Mouse (Mus musculus): ENCODE data around the gene Polr2l. TPM values are rescaled to one million over a fixed set of nuclear protein-coding genes. Genes with fewer than 3 reads are reported as not detected.

Gene Polr2l
- polyA plus RNA-seq, 1 experiment from 2014 or later = 74.5 TPM

DNA sequence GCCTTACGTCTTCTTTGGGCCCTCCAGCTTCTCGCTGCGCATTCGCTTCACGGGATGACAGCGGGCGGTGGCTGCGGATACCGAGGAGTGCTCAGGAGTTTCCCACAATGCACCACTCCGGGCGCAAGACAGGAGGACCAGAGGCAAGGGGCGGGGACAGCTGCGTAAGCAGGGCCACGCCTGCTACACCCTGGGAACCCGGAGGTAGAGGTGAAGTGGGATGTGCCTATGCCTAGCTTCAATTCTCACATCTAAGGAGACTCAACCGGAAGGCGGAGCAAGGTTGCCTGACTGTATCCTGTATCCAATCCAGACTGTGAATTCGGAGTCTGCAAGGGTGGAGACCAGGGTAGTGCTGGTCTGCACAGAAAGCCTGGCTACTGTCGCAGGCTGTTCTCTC lies 45.6 kb downstream of the Polr2l start, which contains the start of gene Cend1:
TSS of gene Cend1 (minus strand) at position 182 of the 400 bp plus-strand sequence.
- Histone ChIP-seq H3K4me3 (peak within 1 kb of the TSS; percentile 51), H3K9me3 (no peaks in the 10 kb centered on the region), H3K4me1 (peaks cover 60% of the 10 kb centered on the region), H3K27ac (peak within 1 kb of the TSS; percentile 84), H3K27me3 (ENCODE audit: insufficient read depth, poor library complexity, severe bottlenecking) (0 out of 2 replicates have a peak, but pooled peaks cover 5% of the 10 kb centered on the region), H3K36me3 (peaks cover 37% of the 10 kb centered on the region)
- WGBS = 3% methylated on average over 19 of the region's 19 CpGs
- DNase-seq (ENCODE audit: low spot score) = peak; percentile 90

DNA sequence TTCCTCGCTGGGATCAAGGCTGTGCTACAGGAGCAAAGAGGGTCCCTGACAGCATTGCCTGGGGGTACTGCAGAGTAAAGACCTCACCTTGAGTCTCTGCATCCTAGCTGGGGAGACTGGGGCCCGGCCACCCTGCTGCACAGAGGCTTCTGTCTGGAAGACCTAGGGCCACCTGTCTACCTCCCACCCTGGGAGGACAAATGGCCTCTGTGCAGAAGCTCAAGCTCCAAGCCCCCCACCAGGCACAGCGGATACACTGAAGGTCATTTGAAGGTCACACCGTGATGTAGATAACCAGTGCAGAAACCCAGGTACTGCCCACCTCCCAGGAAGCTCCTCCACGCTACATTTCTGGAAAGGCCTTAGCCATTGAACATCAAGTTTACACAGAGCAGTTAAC lies 46.2 kb downstream of the Polr2l start:
- H3K27me3 ChIP-seq (ENCODE audit: insufficient read depth, poor library complexity, severe bottlenecking) = 0 out of 2 replicates have a peak, but pooled peaks cover 5% of the 10 kb centered on the region
- no peaks in the 10 kb centered on the region for H3K9me3 ChIP-seq
- no peak for DNase-seq (ENCODE audit: low spot score)
- peaks cover 35% of the 10 kb centered on the region for H3K36me3 ChIP-seq
- WGBS = 52% methylated on average over 5 of the region's 5 CpGs
- H3K4me1 ChIP-seq = peaks cover 54% of the 10 kb centered on the region
- H3K4me3 ChIP-seq = peak overlapping the region; percentile 51
- peak overlapping the region; percentile 84 for H3K27ac ChIP-seq

DNA sequence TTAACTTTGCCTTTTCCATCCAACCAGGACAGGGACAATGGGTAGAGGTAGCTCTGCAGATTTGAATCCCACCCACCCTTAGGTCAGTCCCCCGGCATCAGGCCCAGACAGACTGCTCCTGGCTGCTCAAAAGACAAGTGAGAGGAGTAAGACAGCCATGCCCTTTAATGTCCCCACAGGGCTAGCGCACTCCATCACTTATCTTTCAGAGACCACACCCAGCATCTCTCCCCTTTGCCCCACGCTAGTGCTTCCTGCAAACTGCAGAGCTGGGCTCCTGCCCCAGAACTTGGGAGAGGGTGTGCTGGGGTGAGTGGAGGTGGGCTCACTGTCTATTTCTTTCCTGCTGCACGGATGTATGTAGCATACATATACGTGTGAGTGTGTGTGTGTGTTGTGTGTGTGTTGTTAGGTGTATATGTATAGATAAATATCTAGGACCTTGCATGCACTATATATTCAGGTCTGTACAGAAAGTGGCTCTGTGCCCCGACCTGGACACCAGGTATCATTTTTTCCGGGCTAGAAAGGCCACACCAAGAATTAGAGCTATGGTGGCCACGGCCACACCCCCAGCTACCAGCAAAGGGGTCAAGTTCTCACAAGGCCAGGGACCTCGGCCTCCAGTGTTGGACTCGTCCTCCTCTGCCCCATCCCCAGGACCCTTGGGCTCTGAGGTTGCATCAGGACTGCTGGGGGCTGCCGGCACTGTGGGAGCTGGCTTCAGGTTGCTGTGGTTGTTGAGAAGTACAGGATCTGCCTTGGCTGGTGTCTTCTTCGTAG lies 47.8 kb downstream of the Polr2l start:
- Histone ChIP-seq H3K27ac (no peak overlapping the region), H3K9me3 (no peaks in the 10 kb centered on the region), H3K4me3 (no peak overlapping the region), H3K4me1 (peaks cover 44% of the 10 kb centered on the region), H3K27me3 (ENCODE audit: insufficient read depth, poor library complexity, severe bottlenecking) (0 out of 2 replicates have a peak, but pooled peaks cover 5% of the 10 kb centered on the region), H3K36me3 (peaks cover 19% of the 10 kb centered on the region)
- no peak for DNase-seq (ENCODE audit: low spot score)
- WGBS = 68% methylated on average over 12 of the region's 12 CpGs

DNA sequence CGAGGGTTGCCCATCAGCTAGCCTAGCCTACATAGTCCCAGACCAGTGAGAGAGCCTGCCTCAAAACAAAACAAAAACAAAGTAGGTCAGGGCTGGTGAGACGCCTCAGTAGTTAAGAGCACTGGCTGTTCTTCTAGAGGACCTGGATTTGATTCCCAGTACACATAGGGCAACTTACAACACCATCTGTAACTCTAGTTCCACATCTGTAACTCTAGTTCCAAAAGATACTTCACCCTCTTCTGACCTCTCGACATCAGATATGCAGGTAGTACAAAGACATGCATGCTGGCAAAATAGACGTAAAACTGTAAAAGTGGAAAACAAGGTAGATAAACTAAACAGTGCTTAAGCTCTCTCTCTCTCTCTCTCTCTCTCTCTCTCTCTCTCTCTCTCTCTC lies 51.1 kb downstream of the Polr2l start:
- Histone ChIP-seq H3K4me1 (peaks cover 22% of the 10 kb centered on the region), H3K36me3 (no peaks in the 10 kb centered on the region), H3K27me3 (ENCODE audit: insufficient read depth, poor library complexity, severe bottlenecking) (0 out of 2 replicates have a peak, but pooled peaks cover 5% of the 10 kb centered on the region), H3K4me3 (no peak overlapping the region), H3K9me3 (no peaks in the 10 kb centered on the region), H3K27ac (no peak overlapping the region)
- WGBS = 65% methylated on average over 4 of the region's 4 CpGs
- no peak for DNase-seq (ENCODE audit: low spot score)

Other genes starting within 250 kb of the Polr2l start
- 73.5 and 84.7 TPM in 2 replicates for gene Phrf1, start 246.3 kb downstream of the Polr2l start, polyA plus RNA-seq (2016; fragmentation: Nextera tagmentation; extraction: Ambion mirVana)
- 0.39 and 0.60 TPM in 2 replicates for gene Irf7, start 208.7 kb downstream of the Polr2l start, polyA plus RNA-seq (2016; fragmentation: Nextera tagmentation; extraction: Ambion mirVana)
- gene Cdhr5, start 198.3 kb downstream of the Polr2l start, polyA plus RNA-seq (2016; fragmentation: Nextera tagmentation; extraction: Ambion mirVana) = not detected in 2 replicates
- 1.7 and 5.0 TPM in 2 replicates for gene Sct, start 196.0 kb downstream of the Polr2l start, polyA plus RNA-seq (2016; fragmentation: Nextera tagmentation; extraction: Ambion mirVana)
- 0.13 TPM in 1 of 2 replicates, not detected in the other for gene Drd4, start 183.1 kb downstream of the Polr2l start, polyA plus RNA-seq (2016; fragmentation: Nextera tagmentation; extraction: Ambion mirVana)
- gene Deaf1, start 147.4 kb downstream of the Polr2l start, polyA plus RNA-seq (2016; fragmentation: Nextera tagmentation; extraction: Ambion mirVana) = 35.6 and 39.4 TPM in 2 replicates
- gene Tmem80, start 147.4 kb downstream of the Polr2l start, polyA plus RNA-seq (2016; fragmentation: Nextera tagmentation; extraction: Ambion mirVana) = 39.5 and 41.2 TPM in 2 replicates
- 3.1 and 8.2 TPM in 2 replicates for gene Eps8l2, start 136.3 kb downstream of the Polr2l start, polyA plus RNA-seq (2016; fragmentation: Nextera tagmentation; extraction: Ambion mirVana)
- gene Taldo1, start 82.9 kb downstream of the Polr2l start, polyA plus RNA-seq (2016; fragmentation: Nextera tagmentation; extraction: Ambion mirVana) = 270 and 285 TPM in 2 replicates
- 29.5 and 37.4 TPM in 2 replicates for gene Gatd1, start 61.0 kb downstream of the Polr2l start, polyA plus RNA-seq (2016; fragmentation: Nextera tagmentation; extraction: Ambion mirVana)
- gene Cend1, start 45.6 kb downstream of the Polr2l start, polyA plus RNA-seq (2016; fragmentation: Nextera tagmentation; extraction: Ambion mirVana) = 13.7 and 23.5 TPM in 2 replicates
- 22.6 and 30.8 TPM in 2 replicates for gene Slc25a22, start 37.2 kb downstream of the Polr2l start, polyA plus RNA-seq (2016; fragmentation: Nextera tagmentation; extraction: Ambion mirVana)
- 18.0 and 18.2 TPM in 2 replicates for gene Pidd1, start 31.1 kb downstream of the Polr2l start, polyA plus RNA-seq (2016; fragmentation: Nextera tagmentation; extraction: Ambion mirVana)
- 882 and 900 TPM in 2 replicates for gene Rplp2, start 27.8 kb downstream of the Polr2l start, polyA plus RNA-seq (2016; fragmentation: Nextera tagmentation; extraction: Ambion mirVana)
- gene Pnpla2, start 19.9 kb downstream of the Polr2l start, polyA plus RNA-seq (2016; fragmentation: Nextera tagmentation; extraction: Ambion mirVana) = 28.3 and 38.9 TPM in 2 replicates
- gene Cracr2b, start 14.0 kb downstream of the Polr2l start, polyA plus RNA-seq (2016; fragmentation: Nextera tagmentation; extraction: Ambion mirVana) = 14.0 and 14.6 TPM in 2 replicates
- gene Cd151, start 7.7 kb downstream of the Polr2l start, polyA plus RNA-seq (2016; fragmentation: Nextera tagmentation; extraction: Ambion mirVana) = 23.1 and 38.2 TPM in 2 replicates
- gene Tspan4, start 108 bp upstream of the Polr2l start, polyA plus RNA-seq (2016; fragmentation: Nextera tagmentation; extraction: Ambion mirVana) = 69.0 and 70.8 TPM in 2 replicates
- 40.5 and 45.3 TPM in 2 replicates for gene Chid1, start 64.7 kb upstream of the Polr2l start, polyA plus RNA-seq (2016; fragmentation: Nextera tagmentation; extraction: Ambion mirVana)
- 79.5 and 79.9 TPM in 2 replicates for gene Ap2a2, start 87.0 kb upstream of the Polr2l start, polyA plus RNA-seq (2016; fragmentation: Nextera tagmentation; extraction: Ambion mirVana)
- 0.09 and 0.13 TPM in 2 replicates for gene Muc6, start 180.2 kb upstream of the Polr2l start, polyA plus RNA-seq (2016; fragmentation: Nextera tagmentation; extraction: Ambion mirVana)
- gene Muc2, start 215.2 kb upstream of the Polr2l start, polyA plus RNA-seq (2016; fragmentation: Nextera tagmentation; extraction: Ambion mirVana) = 0.09 and 0.21 TPM in 2 replicates

Measured in heart, embryonic 10.5 days (tissue).